Comparison of ENCODE assay signal across 22 mouse cellular contexts in genomic region chr5:34987396-34987795, GRCm38 (mm10). TPM values are rescaled to one million over a fixed set of nuclear protein-coding genes. Genes with fewer than 3 reads are reported as not detected.
DNase-seq lines count a peak whose midpoint lies in the region; ATAC-seq and TF ChIP-seq lines count a peak whose summit lies in the region.
"Had no signal": no experiment of that assay in that cellular context is flagged by ENCODE, and none has a peak within 500 bp of the region (broad histone marks: within the 10 kb centered on the region; RNA-seq: fewer than 3 reads in every experiment).

No protein-coding gene starts in this region.

- ATAC-seq in heart, embryonic 12.5 days (ENCODE audit: insufficient number of reproducible peaks, low FRiP score), result no peak; the same call in 1 of the 2 replicates
- peak; percentile 77 for ATAC-seq in liver, embryonic 11.5 days (replicated peaks; ENCODE audit: low FRiP score)
- ATAC-seq in forebrain, postnatal 0 days, result no peak
- ATAC-seq: activated CD4-positive, CD25-positive, alpha-beta regulatory T cell, adult 4 months; hindbrain, postnatal 0 days; Patski had no signal

- 40% methylated on average over 2 of the region's 2 CpGs for whole genome bisulfite sequencing in heart, embryonic 10.5 days
- WGBS in heart, embryonic 12.5 days, result 48% methylated on average over 2 of the region's 2 CpGs
- WGBS in liver, embryonic 11.5 days, result 49% methylated on average over 2 of the region's 2 CpGs
- 94% methylated on average over 2 of the region's 2 CpGs for WGBS in forebrain, postnatal 0 days

- H3K27me3 ChIP-seq in heart, embryonic 10.5 days (ENCODE audit: insufficient read depth, poor library complexity, severe bottlenecking), result no peaks in the 10 kb centered on the region
- no peaks in the 10 kb centered on the region for H3K27me3 ChIP-seq in heart, embryonic 12.5 days (replicated peaks)
- H3K27me3 ChIP-seq in liver, embryonic 11.5 days (replicated peaks; ENCODE audit: control insufficient read depth, insufficient read depth, low read length), result no peaks in the 10 kb centered on the region
- H3K27me3 ChIP-seq in megakaryocyte, embryonic 14.5 days (replicated peaks), result no peaks in the 10 kb centered on the region
- H3K27me3 ChIP-seq in forebrain, postnatal 0 days (ENCODE audit: insufficient read depth, low read length), result no peaks in the 10 kb centered on the region
- H3K27me3 ChIP-seq: embryonic facial prominence, embryonic 13.5 days; limb, embryonic 13.5 days; neural tube, embryonic 12.5 days; Patski had no signal

- H3K9me3 ChIP-seq in heart, embryonic 10.5 days, result no peaks in the 10 kb centered on the region
- H3K9me3 ChIP-seq in heart, embryonic 12.5 days (replicated peaks), result no peaks in the 10 kb centered on the region
- no peaks in the 10 kb centered on the region for H3K9me3 ChIP-seq in liver, embryonic 11.5 days (ENCODE audit: control insufficient read depth, low read length)
- H3K9me3 ChIP-seq in megakaryocyte, embryonic 14.5 days, result 0 out of 2 replicates have a peak, but pooled peaks cover 4% of the 10 kb centered on the region
- H3K9me3 ChIP-seq in forebrain, postnatal 0 days (ENCODE audit: low read length), result no peaks in the 10 kb centered on the region
- H3K9me3 ChIP-seq: embryonic facial prominence, embryonic 13.5 days; forebrain, embryonic 10.5 days; limb, embryonic 13.5 days; neural tube, embryonic 12.5 days had no signal

- DNase-seq in heart, embryonic 10.5 days (ENCODE audit: low spot score), result no peak
- DNase-seq in 416B (ENCODE audit: low read depth), result peak; percentile 87
- DNase-seq in liver, embryonic 11.5 days (ENCODE audit: low spot score), result no peak
- DNase-seq in forebrain, postnatal 0 days, result no peak
- no peak for DNase-seq in layer of hippocampus, adult 9-11 months
- DNase-seq: adrenal gland, postnatal 36 days; cerebellum, adult 2 months; gastrocnemius, postnatal 14 days; kidney, adult 11 months; right cerebral cortex, postnatal 25 days; thymus, postnatal 14 days had no signal

- TF ChIP-seq CTCF in forebrain, postnatal 0 days (IDR thresholded peaks at IDR 0.05; ENCODE audit: low read depth), result no peak

- peaks cover 31% of the 10 kb centered on the region for H3K4me1 ChIP-seq in heart, embryonic 10.5 days
- H3K4me1 ChIP-seq in heart, embryonic 12.5 days (replicated peaks), result peaks cover 50% of the 10 kb centered on the region
- peaks cover 22% of the 10 kb centered on the region for H3K4me1 ChIP-seq in liver, embryonic 11.5 days (replicated peaks; ENCODE audit: control insufficient read depth, insufficient read depth, low read length)
- peaks cover 99% of the 10 kb centered on the region for H3K4me1 ChIP-seq in megakaryocyte, embryonic 14.5 days
- H3K4me1 ChIP-seq in forebrain, postnatal 0 days (ENCODE audit: insufficient read depth), result 0 out of 2 replicates have a peak, but pooled peaks cover 9% of the 10 kb centered on the region
- H3K4me1 ChIP-seq: forebrain, embryonic 10.5 days; neural tube, embryonic 12.5 days had no signal

- H3K36me3 ChIP-seq in heart, embryonic 10.5 days, result peaks cover 61% of the 10 kb centered on the region
- peaks cover 40% of the 10 kb centered on the region for H3K36me3 ChIP-seq in heart, embryonic 12.5 days
- peaks cover 24% of the 10 kb centered on the region for H3K36me3 ChIP-seq in liver, embryonic 11.5 days (ENCODE audit: control insufficient read depth, insufficient read depth, low read length)
- peaks cover 83% of the 10 kb centered on the region for H3K36me3 ChIP-seq in megakaryocyte, embryonic 14.5 days (replicated peaks; ENCODE audit: low read length)
- H3K36me3 ChIP-seq in forebrain, postnatal 0 days (ENCODE audit: insufficient read depth), result peaks cover 19% of the 10 kb centered on the region; the same call in 1 of the 2 replicates

- no peak overlapping the region for H3K4me3 ChIP-seq in heart, embryonic 10.5 days
- H3K4me3 ChIP-seq in heart, embryonic 12.5 days, result no peak overlapping the region
- H3K4me3 ChIP-seq in liver, embryonic 11.5 days (ENCODE audit: low read depth, low read length), result no peak overlapping the region
- H3K4me3 ChIP-seq in megakaryocyte, embryonic 14.5 days (replicated peaks), result peak overlapping the region; percentile 38
- H3K4me3 ChIP-seq in forebrain, postnatal 0 days (ENCODE audit: low read depth, low read length), result no peak overlapping the region
- H3K4me3 ChIP-seq: embryonic facial prominence, embryonic 13.5 days; forebrain, embryonic 10.5 days; limb, embryonic 13.5 days; neural tube, embryonic 12.5 days had no signal

- H3K27ac ChIP-seq in heart, embryonic 10.5 days, result peak overlapping the region; percentile 49; the same call in 1 of the 2 replicates
- no peak overlapping the region for H3K27ac ChIP-seq in heart, embryonic 12.5 days (ENCODE audit: poor library complexity, severe bottlenecking)
- H3K27ac ChIP-seq in liver, embryonic 11.5 days (ENCODE audit: low read depth, low read length), result peak overlapping the region; percentile 67
- no peak overlapping the region for H3K27ac ChIP-seq in forebrain, postnatal 0 days (ENCODE audit: low read depth, low read length)
- H3K27ac ChIP-seq: forebrain, embryonic 10.5 days; hindbrain, postnatal 0 days; kidney, postnatal 0 days; limb, embryonic 13.5 days; neural tube, embryonic 12.5 days had no signal

- no peak overlapping the region for H3K4me2 ChIP-seq in heart, embryonic 12.5 days
- H3K4me2 ChIP-seq in liver, embryonic 11.5 days, result peak overlapping the region; percentile 8
- no peak overlapping the region for H3K4me2 ChIP-seq in forebrain, postnatal 0 days (ENCODE audit: low read depth)
- H3K4me2 ChIP-seq: embryonic facial prominence, embryonic 13.5 days; limb, embryonic 13.5 days; neural tube, embryonic 12.5 days had no signal

- H3K9ac ChIP-seq in heart, embryonic 12.5 days, result no peak overlapping the region
- 0 out of 2 replicates have a peak overlapping the region, but pooled peaks have one; percentile 36 for H3K9ac ChIP-seq in liver, embryonic 11.5 days (ENCODE audit: low read depth, low read length)
- H3K9ac ChIP-seq in forebrain, postnatal 0 days, result no peak overlapping the region
- H3K9ac ChIP-seq: embryonic facial prominence, embryonic 13.5 days; limb, embryonic 13.5 days; neural tube, embryonic 12.5 days had no signal

RNA-seq across cellular contexts. Expression of gene Rgs12, which starts 38.2 kb away (rescaled TPM):
- polyA plus RNA-seq in heart, embryonic 10.5 days (2016; fragmentation: Nextera tagmentation; extraction: Ambion mirVana), result 32.8 and 35.3 TPM in 2 replicates
- polyA plus RNA-seq in heart, embryonic 12.5 days (2016; fragmentation: Nextera tagmentation; extraction: Ambion mirVana), result 34.2 and 35.6 TPM in 2 replicates
- polyA plus RNA-seq in liver, embryonic 11.5 days (2014; fragmentation: Nextera tagmentation; extraction: Ambion mirVana), result 38.8 and 39.3 TPM in 2 replicates
- polyA plus RNA-seq in megakaryocyte, embryonic 14.5 days (2012; ENCODE audit: insufficient read depth, low replicate concordance), result 37.1 and 38.7 TPM in 2 replicates
- 60.0 and 73.8 TPM in 2 replicates for total RNA-seq in forebrain, postnatal 0 days (2014; rRNA removed)
- 32.3 and 34.5 TPM in 2 replicates for polyA plus RNA-seq in forebrain, postnatal 0 days (2015; fragmentation: Nextera tagmentation; extraction: Ambion mirVana)

RNA-seq across cellular contexts. Expression of gene Hgfac, which starts 53.9 kb away (rescaled TPM):
- polyA plus RNA-seq in heart, embryonic 10.5 days (2016; fragmentation: Nextera tagmentation; extraction: Ambion mirVana), result 0.26 and 5.0 TPM in 2 replicates
- 0.42 and 1.5 TPM in 2 replicates for polyA plus RNA-seq in heart, embryonic 12.5 days (2016; fragmentation: Nextera tagmentation; extraction: Ambion mirVana)
- 33.7 and 38.0 TPM in 2 replicates for polyA plus RNA-seq in liver, embryonic 11.5 days (2014; fragmentation: Nextera tagmentation; extraction: Ambion mirVana)
- 11.0 and 19.7 TPM in 2 replicates for polyA plus RNA-seq in megakaryocyte, embryonic 14.5 days (2012; ENCODE audit: insufficient read depth, low replicate concordance)
- 0.69 and 2.1 TPM in 2 replicates for total RNA-seq in forebrain, postnatal 0 days (2014; rRNA removed)
- polyA plus RNA-seq in forebrain, postnatal 0 days (2015; fragmentation: Nextera tagmentation; extraction: Ambion mirVana), result 0.36 TPM in 1 of 2 replicates, not detected in the other
- total RNA-seq: monocyte, adult 5-6 weeks had no signal
- polyA plus RNA-seq: hindbrain, postnatal 0 days had no signal

Comparison
In these comparisons a context has a peak if more than half of its experiments do, and no peak if none do; other contexts are left out.
1. H3K27ac ChIP-seq: peak in heart, embryonic 10.5 days (single experiment) and liver, embryonic 11.5 days (single experiment); none in heart, embryonic 12.5 days (single experiment) and forebrain, postnatal 0 days (single experiment).